Mouse (Mus musculus) ovary, adult 2 months (tissue): ENCODE measurements around the gene Rhot2. TPM values are rescaled to one million over a fixed set of nuclear protein-coding genes. Genes with fewer than 3 reads are reported as not detected.

Experiments used
- polyA plus RNA-seq: library from polyadenylated mRNA; depleted of rRNA; stranded (reverse); fragments of >200 nt; gene quantifications from 2 replicates; pipeline ENCODE4 v1.2.3, GENCODE M21; 2012; rRNA removed

The Rhot2 gene
- polyA plus RNA-seq: 128 and 135 TPM in 2 replicates

DNA sequence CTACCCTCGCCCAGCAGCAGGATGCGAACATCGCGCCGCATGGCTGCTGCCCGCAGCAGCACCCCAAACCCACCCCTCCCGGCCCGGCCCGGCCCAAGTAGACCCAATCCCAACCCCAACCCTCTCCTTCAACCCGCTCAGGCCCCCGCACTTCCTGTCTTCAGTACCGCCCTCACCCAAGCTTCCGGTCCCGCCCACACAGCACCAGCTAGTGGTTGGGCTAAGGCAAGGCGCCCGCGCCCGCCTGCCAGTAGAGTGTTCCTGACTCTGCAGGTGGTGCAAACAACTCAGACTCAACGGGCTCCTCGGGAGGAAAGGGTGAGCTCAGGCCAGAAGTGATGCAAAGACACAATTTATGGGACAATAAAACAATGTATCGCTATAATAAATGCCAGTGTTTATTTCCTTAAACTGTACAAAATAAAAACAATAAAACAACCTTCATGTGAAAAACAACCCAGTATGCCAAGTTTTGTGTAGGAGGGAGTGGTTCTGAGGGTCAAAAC, at the start of gene Rhot2:
TSS of gene Rhot2 (minus strand) at position 456 of the 506 bp plus-strand sequence.

DNA sequence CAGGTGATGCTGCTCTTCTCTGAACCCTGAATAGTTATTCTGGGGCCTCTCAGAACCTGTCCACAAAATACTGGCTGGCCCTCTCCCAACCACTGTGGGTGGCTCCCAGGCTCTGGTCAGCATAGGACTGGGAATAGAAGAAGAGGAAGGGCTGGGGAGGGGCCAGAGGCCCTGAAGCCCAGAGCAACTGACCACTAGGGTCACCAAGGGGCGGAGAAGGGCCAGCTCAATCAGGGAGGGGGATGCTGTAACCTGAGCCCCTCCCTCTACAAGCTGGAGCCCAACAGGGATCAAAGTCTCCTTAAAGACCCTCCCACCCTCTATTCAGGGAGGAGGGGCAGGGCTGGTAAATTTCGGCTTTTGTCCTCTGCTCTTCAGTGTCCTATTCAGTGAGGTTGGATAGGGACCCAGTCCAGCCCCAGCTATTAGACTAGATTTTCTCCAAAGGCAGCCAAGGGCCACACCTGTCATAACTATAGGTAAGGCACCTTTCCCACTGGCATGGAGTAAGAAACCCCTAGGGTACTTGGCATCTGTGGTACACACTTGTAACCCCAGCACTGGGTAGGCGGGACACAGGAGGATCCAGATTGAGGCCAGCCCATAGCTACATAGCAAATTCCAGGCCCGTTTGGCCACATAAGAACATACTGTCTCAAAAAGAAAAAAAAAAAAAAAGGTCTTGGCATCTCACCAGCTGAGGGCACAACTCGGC, 35.7 kb upstream of the Rhot2 start, which contains the start of gene Wfikkn1:
TSS of gene Wfikkn1 (minus strand) at position 663 of the 715 bp plus-strand sequence.

DNA sequence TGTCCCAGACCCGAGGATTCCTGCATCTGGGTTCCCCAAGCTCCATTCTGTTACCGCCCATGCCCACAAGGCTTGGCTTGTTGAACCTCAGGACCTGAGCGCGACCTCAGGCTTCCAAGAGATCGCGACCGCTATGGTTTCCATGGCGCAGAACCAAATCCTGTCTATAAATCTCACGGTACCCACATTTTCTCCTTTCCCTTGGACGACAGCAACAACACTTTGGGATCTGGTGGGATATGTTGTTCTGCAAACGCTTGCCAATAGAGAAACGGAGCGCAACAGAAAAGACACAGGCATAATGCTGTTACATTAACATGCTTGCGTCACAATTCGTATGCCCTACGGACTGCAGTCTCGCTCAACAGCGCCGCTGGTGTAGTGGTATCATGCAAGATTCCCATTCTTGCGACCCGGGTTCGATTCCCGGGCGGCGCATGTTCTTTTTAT, 30.1 kb upstream of the Rhot2 start, which contains the start of gene Mettl26:
TSS of gene Mettl26 (plus strand) at position 354 of the 450 bp plus-strand sequence.

DNA sequence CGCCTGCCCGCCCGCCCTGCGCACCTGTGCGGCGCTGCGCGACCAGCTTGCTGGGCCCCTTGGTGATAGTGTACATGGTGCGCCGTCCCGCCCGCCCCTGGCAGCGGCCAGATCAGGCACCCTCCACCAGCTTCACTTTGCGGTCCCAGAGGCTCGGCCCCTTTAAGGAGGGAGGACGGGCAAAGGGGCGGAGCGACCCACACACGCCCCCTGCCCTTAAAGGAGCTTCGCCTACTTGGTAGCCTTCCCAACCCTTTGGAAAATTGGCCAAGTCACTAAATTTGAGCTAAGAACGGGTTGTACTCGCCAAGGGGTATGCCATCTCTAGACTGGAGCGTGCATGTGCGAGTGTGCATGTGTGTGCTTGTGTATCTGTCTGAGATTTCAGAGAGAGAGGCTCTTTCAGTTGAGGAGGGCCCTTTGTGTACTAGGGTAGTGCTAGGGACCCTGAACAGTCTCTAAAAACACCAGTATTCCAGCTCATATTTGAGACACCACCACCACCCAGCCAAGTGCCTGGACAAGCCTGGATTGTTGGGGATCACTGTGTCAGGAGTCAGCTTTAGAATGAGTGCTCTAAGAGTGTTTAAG, 24.0 kb upstream of the Rhot2 start, which contains the start of gene Mcrip2:
TSS of gene Mcrip2 (minus strand) at position 164 of the 591 bp plus-strand sequence.

DNA sequence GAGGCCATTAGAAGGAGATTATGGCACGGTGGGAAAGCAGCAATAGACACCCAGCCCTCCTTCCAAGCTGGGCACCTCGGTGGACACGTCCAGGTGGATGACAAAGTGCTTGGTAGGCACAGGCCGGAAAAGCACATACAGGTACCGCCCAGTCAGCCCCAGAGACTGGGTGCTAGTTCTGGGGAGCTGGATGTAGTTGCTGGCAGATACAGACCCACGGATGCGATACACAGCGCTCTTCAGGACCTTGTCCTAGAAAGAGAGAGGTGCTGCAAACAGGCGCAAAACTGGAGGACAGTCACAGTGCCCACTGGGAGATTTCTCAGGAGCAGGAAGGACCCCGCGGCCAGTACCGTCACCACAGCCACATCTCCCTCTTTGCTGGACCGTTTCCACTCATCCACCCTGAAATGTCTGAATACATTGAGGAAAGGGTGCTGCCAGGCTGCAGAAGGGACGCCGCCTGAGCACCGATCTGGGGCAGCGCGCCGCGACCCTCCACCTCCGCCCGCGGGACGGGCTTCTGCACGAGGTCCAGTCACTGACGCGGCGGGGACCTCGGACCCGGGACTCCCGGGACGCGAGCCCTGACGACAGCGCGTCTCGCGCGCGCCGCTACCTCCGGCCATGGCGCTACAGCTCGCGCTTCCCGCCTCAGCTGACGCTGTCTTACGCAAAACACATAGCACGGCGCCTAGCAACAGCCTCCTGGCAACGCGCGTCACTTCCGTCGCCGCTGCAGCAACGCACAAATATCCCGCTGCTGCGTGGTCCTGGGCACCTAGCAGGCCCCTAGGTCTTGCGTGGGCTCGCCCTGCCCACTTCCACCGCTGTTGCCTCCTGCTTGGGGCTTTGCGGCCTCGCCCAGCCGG, 16.4 kb upstream of the Rhot2 start, which contains the start of gene Wdr90:
TSS of gene Wdr90 (minus strand) at position 670 of the 872 bp plus-strand sequence.

DNA sequence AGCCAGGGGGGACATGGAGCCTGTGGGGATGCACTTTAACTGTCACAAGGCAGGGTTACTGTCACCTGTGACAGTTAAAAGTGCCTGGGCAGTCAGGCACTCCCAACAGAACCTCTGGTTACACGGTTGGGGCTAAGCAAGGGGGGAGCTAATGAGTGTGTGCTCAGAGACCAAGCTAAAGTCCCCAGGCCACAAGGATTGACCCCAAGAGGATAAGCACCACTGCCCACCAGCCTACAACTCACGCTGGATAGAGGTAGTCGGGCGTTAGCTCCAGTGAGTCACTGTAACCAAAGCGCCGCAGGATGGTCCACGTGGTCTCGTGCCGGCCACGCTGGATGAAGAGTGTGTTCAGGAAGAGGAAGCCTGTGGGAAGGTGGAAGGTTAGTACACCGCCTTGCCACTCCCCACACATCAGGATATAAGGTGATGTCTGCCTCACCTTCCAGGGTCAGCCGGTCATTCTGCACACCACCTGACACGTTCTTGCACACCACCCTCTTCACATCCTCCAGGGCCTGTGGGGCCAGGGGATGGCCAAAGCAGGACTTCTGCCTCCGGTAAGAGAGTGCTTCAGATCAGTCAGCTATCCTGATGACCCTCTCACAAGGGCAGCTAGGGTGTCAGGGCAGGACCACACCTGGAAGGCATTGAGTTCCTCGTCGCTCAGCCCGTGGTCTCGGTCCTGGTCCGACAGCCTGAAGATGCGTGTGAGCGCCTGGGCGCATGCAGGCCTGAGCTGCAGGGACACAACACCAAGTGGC, 3.4 kb downstream of the Rhot2 start, which contains the start of gene Gm20683:
TSS of gene Gm20683 (minus strand) at position 647 of the 764 bp plus-strand sequence.

DNA sequence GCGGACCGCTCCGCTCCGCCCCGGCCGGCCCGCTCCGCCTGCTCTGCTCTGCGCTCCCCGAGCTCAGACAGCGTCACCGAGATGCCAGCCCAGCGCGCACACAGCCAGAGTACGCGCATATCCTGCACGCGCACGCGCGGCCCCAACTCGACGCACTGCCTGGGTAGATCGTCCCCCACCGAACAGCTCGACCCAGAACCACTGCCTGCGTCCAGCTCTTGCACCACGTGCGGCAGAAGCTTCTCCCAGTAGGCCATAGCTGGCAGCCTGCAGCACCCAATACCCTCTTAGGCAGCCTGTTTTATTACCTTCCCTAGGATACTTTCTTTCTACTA, 7.6 kb downstream of the Rhot2 start, which contains the start of gene Rhbdl1:
TSS of gene Rhbdl1 (minus strand) at position 220 of the 335 bp plus-strand sequence.

DNA sequence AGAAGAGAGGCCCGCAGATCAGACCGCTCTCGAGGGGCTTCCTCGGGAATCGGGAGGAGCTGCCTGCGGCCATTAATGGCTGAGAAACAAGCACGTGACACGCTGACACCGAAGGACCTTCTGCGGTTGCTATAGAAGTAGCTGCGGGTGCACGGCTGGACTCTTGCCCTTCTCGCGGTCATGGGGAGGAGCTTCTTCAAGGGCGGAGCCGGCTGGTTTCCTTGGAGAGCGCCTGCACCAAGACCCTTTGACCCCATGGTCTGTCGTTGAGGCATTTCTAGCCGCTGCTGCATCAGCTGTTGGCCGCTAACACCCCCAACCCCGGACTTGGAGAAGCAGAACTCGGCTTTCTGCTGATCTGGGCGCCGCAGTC, 11.4 kb downstream of the Rhot2 start, which contains the start of gene Stub1:
TSS of gene Stub1 (minus strand) at position 114 of the 373 bp plus-strand sequence.

DNA sequence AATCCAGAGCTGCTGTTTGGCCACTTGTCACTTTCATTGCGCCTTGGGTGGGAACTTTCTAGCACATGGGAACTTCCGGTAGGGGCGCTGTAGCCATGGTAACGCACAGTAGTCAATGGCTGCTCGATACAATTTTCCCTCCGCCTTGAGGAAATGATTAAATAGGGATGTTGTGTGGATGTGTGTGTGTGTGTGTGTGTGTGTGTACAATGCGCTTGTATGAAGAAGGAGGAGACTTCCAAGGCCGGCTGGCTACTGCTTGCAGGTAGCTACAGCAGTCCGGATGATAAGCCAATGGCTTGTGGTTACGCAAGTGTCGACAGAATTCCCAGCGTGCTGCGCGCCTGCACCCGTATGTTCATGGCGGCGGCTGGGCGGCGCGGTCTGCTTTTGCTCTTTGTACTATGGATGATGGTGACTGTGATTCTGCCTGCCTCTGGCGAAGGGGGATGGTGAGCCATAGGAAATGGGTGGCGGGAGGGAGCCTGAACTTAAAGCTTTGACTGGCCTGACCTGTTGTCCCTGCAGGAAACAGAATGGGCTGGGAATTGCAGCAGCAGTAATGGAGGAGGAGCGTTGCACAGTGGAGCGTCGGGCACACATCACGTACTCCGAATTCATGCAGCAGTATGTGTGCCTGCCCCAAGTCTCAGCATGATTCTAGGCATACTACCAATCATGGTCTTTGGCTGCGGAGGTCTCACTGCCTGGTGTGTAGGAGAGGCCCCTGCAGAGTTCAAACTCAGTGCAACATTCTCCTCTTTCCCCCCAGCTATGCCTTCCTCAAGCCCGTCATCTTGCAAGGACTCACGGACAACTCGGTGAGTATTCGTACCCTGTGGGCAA, 15.7 kb downstream of the Rhot2 start, which contains the start of gene Jmjd8:
TSS of gene Jmjd8 (plus strand) at position 156 of the 846 bp plus-strand sequence.

DNA sequence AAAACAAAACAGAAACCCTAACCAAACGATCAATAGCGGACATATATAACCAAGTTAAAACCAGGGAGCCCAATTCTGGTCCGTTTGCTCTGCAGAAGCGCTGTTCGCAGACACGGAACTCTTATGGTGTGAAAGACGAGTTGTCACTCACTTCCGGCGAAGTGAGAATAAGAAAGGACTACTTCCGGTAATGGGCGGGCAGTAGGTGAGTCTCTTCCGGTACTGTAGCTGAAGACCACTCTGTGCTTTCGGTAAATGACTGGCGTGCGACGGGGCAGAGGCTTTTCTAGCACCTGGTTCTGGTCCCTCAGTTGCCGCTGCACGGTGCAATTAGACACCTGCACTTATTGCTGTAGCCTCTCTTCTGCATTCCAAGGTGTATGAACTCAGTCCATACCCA, 21.2 kb downstream of the Rhot2 start, which contains the start of gene Wdr24:
TSS of gene Wdr24 (plus strand) at position 176 of the 400 bp plus-strand sequence.

DNA sequence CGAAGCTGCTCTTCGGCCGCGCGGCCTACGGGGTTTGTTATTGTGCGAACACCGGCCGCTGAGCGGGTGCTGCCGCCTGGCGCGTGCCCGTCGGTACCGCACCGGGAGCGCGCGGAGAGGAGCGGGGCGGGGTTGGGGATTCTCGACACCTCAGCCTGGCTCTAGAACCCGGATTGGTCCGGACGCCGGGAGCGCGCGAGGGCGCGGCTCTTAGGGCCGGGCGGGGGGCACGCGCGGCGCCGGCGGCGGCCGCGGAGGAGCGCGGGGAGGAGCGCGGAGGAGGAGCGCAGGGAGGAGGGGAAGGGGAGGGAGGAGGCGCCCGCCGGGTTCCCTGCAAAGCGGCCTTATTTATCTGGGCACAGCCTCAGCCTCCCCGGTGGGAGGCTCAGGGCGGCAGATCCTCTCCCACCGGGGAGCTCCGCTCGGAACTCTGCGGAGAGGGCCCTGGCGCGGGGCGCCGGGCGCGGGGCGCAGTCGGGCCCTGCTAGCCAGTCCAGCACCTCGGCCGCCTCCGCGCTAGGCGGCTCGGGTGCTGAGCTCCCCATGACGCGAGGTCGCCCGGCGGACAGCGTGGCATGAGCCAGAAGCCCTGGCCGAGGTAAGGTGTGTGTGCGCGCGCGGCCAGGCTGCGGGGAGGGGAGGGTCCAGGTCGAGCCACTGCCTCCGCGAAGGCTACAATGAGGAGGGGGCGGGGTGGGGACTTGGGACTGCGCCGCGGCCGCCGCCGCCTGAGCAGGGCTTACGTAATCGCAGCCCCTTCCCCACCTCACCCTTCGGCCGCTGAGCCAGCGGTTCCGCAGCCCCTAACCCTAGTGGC, 35.7 kb downstream of the Rhot2 start, which contains the start of gene Fbxl16:
TSS of gene Fbxl16 (plus strand) at position 297 of the 817 bp plus-strand sequence.

DNA sequence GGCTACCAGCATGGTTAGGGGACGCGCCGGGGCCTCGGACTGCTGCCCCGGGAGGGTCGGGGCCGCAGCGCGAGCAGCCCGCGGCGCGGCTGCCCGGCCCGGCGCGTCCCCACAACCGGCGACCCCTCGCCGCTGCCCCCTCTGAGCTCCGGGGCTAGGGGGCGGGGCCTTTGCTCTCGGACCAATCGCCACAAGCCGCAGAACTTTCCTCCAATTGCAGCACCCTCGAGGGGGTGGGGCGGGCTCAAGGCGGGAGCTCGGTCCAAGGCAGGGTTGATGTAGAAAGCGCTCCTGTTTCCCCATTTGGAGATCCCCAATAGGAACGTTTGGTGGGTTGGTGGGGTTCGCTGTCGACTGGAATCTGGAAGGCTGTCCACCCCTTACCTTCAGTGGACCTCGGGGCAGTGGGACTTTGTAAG, 47.7 kb downstream of the Rhot2 start, which contains the start of gene Metrn:
TSS of gene Metrn (minus strand) at position 186 of the 419 bp plus-strand sequence.

DNA sequence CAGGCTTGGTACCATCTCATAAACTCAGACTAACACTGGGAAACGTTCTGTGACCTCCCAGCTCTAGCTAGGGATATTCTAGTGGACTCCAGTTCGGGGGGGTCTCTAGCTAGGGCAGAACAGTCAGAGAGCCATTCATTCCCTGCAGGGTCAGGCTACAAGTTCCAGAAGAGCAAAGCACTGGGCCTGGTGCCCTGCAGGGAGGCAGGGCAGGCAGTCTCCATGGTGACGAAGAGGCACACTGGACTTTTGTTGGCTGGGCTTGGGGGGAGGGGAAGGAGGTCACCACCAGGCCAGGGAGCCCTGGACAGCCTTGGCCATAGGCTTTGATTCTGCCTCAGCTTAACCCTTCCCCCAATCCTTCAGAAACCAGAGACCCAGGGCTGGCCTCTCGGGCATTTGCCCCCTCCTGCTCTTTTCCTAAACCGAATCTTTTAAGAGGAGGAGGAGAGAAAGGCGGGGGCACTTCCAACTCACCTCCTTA, 49.0 kb downstream of the Rhot2 start, which contains the start of gene AC134908.4:
TSS of gene AC134908.4 (minus strand) at position 51 of the 484 bp plus-strand sequence.

DNA sequence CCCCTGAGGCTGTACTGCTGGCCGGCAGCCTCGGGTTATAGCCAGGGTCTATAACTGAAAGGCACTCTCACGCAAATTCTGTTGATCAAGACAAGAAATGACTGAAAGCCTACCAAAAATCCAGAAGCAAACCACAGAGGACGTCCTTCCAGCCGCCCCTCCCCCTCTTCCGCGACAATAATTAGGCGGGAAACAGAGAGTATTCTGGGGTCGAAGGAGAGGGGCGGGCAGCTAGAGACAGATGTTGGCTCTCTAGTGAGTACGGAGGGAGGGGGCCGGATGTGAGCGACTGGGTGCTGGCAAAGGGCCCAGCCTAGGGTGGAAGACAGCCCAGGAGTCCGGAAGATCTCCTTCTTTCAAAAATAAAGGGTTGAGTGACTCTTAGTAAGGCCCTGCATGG, 52.0 kb downstream of the Rhot2 start, which contains the start of gene Fam173a:
TSS of gene Fam173a (minus strand) at position 287 of the 400 bp plus-strand sequence.

Other genes starting within 250 kb of the Rhot2 start
- gene Gng13, start 127.7 kb downstream of the Rhot2 start, polyA plus RNA-seq: 2.7 and 3.5 TPM in 2 replicates
- 12.0 and 22.1 TPM in 2 replicates for gene Chtf18, start 117.4 kb downstream of the Rhot2 start, polyA plus RNA-seq
- gene Rpusd1, start 117.2 kb downstream of the Rhot2 start, polyA plus RNA-seq: 82.3 and 86.0 TPM in 2 replicates
- gene Mslnl, start 108.8 kb downstream of the Rhot2 start, polyA plus RNA-seq: 0.94 and 1.2 TPM in 2 replicates
- 33.2 and 39.7 TPM in 2 replicates for gene Msln, start 90.5 kb downstream of the Rhot2 start, polyA plus RNA-seq
- 24.6 and 29.5 TPM in 2 replicates for gene Narfl, start 71.1 kb downstream of the Rhot2 start, polyA plus RNA-seq
- 86.4 and 90.9 TPM in 2 replicates for gene Haghl, start 59.2 kb downstream of the Rhot2 start, polyA plus RNA-seq
- 17.5 and 18.6 TPM in 2 replicates for gene Ccdc78, start 58.3 kb downstream of the Rhot2 start, polyA plus RNA-seq
- gene Fam173a, start 52.0 kb downstream of the Rhot2 start, polyA plus RNA-seq: 159 and 201 TPM in 2 replicates
- 2.5 TPM in 1 of 2 replicates, not detected in the other for gene AC134908.4, start 49.2 kb downstream of the Rhot2 start, polyA plus RNA-seq
- 100 and 135 TPM in 2 replicates for gene Metrn, start 47.7 kb downstream of the Rhot2 start, polyA plus RNA-seq
- gene Fbxl16, start 35.8 kb downstream of the Rhot2 start, polyA plus RNA-seq: 5.4 and 6.6 TPM in 2 replicates
- 58.5 and 62.1 TPM in 2 replicates for gene Wdr24, start 21.2 kb downstream of the Rhot2 start, polyA plus RNA-seq
- gene Jmjd8, start 16.0 kb downstream of the Rhot2 start, polyA plus RNA-seq: 68.4 and 97.3 TPM in 2 replicates
- gene Stub1, start 11.4 kb downstream of the Rhot2 start, polyA plus RNA-seq: 198 and 215 TPM in 2 replicates
- 62.2 and 86.4 TPM in 2 replicates for gene Rhbdl1, start 7.6 kb downstream of the Rhot2 start, polyA plus RNA-seq
- gene Gm20683, start 3.1 kb downstream of the Rhot2 start, polyA plus RNA-seq: 92.8 and 93.1 TPM in 2 replicates
- gene Wdr90, start 16.6 kb upstream of the Rhot2 start, polyA plus RNA-seq: 96.6 and 108 TPM in 2 replicates
- 280 and 319 TPM in 2 replicates for gene Mcrip2, start 23.9 kb upstream of the Rhot2 start, polyA plus RNA-seq
- gene Mettl26, start 30.2 kb upstream of the Rhot2 start, polyA plus RNA-seq: 252 TPM in 2 replicates
- 2.3 and 3.1 TPM in 2 replicates for gene Wfikkn1, start 36.0 kb upstream of the Rhot2 start, polyA plus RNA-seq
- 55.7 and 59.0 TPM in 2 replicates for gene Rab40c, start 74.9 kb upstream of the Rhot2 start, polyA plus RNA-seq
- gene Pigq, start 100.1 kb upstream of the Rhot2 start, polyA plus RNA-seq: 167 and 173 TPM in 2 replicates
- gene Nhlrc4, start 100.1 kb upstream of the Rhot2 start, polyA plus RNA-seq: 30.0 and 56.2 TPM in 2 replicates
- 0.11 and 0.17 TPM in 2 replicates for gene A930017K11Rik, start 107.7 kb upstream of the Rhot2 start, polyA plus RNA-seq
- 76.4 and 78.9 TPM in 2 replicates for gene Capn15, start 140.9 kb upstream of the Rhot2 start, polyA plus RNA-seq
- gene Rab11fip3, start 224.7 kb upstream of the Rhot2 start, polyA plus RNA-seq: 38.3 and 41.6 TPM in 2 replicates
- gene Decr2, start 245.5 kb upstream of the Rhot2 start, polyA plus RNA-seq: 15.3 and 15.4 TPM in 2 replicates